Mouse (Mus musculus) liver, adult 2 months (tissue): ENCODE measurements around the gene Nsun2. TPM values are rescaled to one million over a fixed set of nuclear protein-coding genes. Genes with fewer than 3 reads are reported as not detected.

Source experiments
- DNase-seq: peaks from one replicate; pipeline ENCODE4 v3.0.0-alpha.2; 2011; ENCODE audit warnings: low read depth, low spot score; ENCODE audit errors: extremely low read depth
- H3K27ac ChIP-seq: fragments of 200-500 bp; replicated peaks from 2 replicates; pipeline ENCODE4 v1.5.1; 2012; ENCODE audit warnings: low read depth, mild to moderate bottlenecking, control low read depth, inconsistent platforms, low read length; ENCODE audit not compliant: insufficient read depth
- H3K27me3 ChIP-seq: fragments of 200-500 bp; 2 replicates; pipeline ENCODE4 v1.6.1; 2012; ENCODE audit warnings: mild to moderate bottlenecking, moderate library complexity, low read length, inconsistent platforms; ENCODE audit not compliant: control insufficient read depth, insufficient read depth
- H3K36me3 ChIP-seq: fragments of 200-500 bp; 2 replicates; pipeline ENCODE4 v1.6.1; 2012; ENCODE audit warnings: low read length, inconsistent platforms; ENCODE audit not compliant: control insufficient read depth, insufficient read depth
- H3K4me1 ChIP-seq: fragments of 200-500 bp; 2 replicates; pipeline ENCODE4 v1.6.1; 2011; ENCODE audit warnings: low read length; ENCODE audit not compliant: control insufficient read depth, insufficient read depth
- H3K4me3 ChIP-seq: fragments of 200-500 bp; 2 replicates; pipeline ENCODE4 v1.5.1; 2011; ENCODE audit warnings: low read depth, mild to moderate bottlenecking, control low read depth, low read length, moderate library complexity; ENCODE audit not compliant: insufficient read depth
- H3K79me2 ChIP-seq: fragments of 200-500 bp; 2 replicates; pipeline ENCODE4 v1.6.1; 2012; ENCODE audit warnings: inconsistent platforms, mild to moderate bottlenecking, low read length, moderate library complexity; ENCODE audit not compliant: control insufficient read depth, insufficient read depth
- H3K9ac ChIP-seq: fragments of 200-500 bp; 2 replicates; pipeline ENCODE4 v1.6.1; 2012; ENCODE audit warnings: low read depth, mild to moderate bottlenecking, control low read depth, inconsistent platforms, low read length
- CTCF ChIP-seq: fragments of 200-500 bp; IDR thresholded peaks from 2 replicates; pipeline ENCODE4 v1.5.1; 2011; ENCODE audit warnings: low read depth, low read length, control low read depth
- POLR2A ChIP-seq: fragments of 200-500 bp; IDR thresholded peaks from 2 replicates; pipeline ENCODE4 v1.6.1; 2011; ENCODE audit warnings: low read length, control low read depth; ENCODE audit not compliant: insufficient read depth; ENCODE audit errors: extremely low read depth
- WGBS: fragments of 180-500 bp; shearing (Covaris S2); methylation state at CpG from one replicate; pipeline ENCODE4 v1.1.7; 2018; 5-methylcytosine and 5-hydroxymethylcytosine counted together
- polyA plus RNA-seq: library from polyadenylated mRNA; depleted of rRNA; stranded (reverse); fragments of >200 nt; gene quantifications from 2 replicates; pipeline ENCODE4 v1.2.3, GENCODE M21; 2012
- total RNA-seq: library from RNA; depleted of rRNA; stranded (reverse); fragments of >200 nt; gene quantifications from 2 replicates; pipeline ENCODE4 v1.2.3, GENCODE M21; 2014

The Nsun2 gene
- total and polyA plus RNA-seq, 2 experiments = 48.3 to 74.1 TPM

- H3K27me3 ChIP-seq = no peaks in the 10 kb centered on the region
- peak; percentile 98 for DNase-seq
- WGBS = 22% methylated on average over 9 of the region's 9 CpGs
- no peaks in the 10 kb centered on the region for H3K36me3 ChIP-seq
- H3K4me1 ChIP-seq = peaks cover 6% of the 10 kb centered on the region
- H3K9ac ChIP-seq = peak overlapping the region; percentile 9
- TF ChIP-seq POLR2A (no peak), CTCF (peak; percentile 34)
- no peak overlapping the region for H3K4me3 ChIP-seq
- peak overlapping the region; percentile 77 for H3K27ac ChIP-seq
- no peaks in the 10 kb centered on the region for H3K79me2 ChIP-seq
Measured at GRCm38 (mm10) chr13:69569201-69569600, 35.7 kb downstream of the Nsun2 start.

- no peak overlapping the region for H3K9ac ChIP-seq
- TF ChIP-seq CTCF (no peak), POLR2A (no peak)
- 0 out of 2 replicates have a peak, but pooled peaks cover 3% of the 10 kb centered on the region for H3K36me3 ChIP-seq
- H3K27me3 ChIP-seq = no peaks in the 10 kb centered on the region
- no peak overlapping the region for H3K27ac ChIP-seq
- H3K4me1 ChIP-seq = peaks cover 9% of the 10 kb centered on the region; the same call in 1 of the 2 replicates
- no peak for DNase-seq
- no peaks in the 10 kb centered on the region for H3K79me2 ChIP-seq
- H3K4me3 ChIP-seq = no peak overlapping the region
- 89% methylated on average over 3 of the region's 3 CpGs for WGBS
Measured at GRCm38 (mm10) chr13:69572594-69572993, 39.0 kb downstream of the Nsun2 start.

- no peak for DNase-seq
- Histone ChIP-seq H3K9ac (no peak overlapping the region), H3K36me3 (0 out of 2 replicates have a peak, but pooled peaks cover 3% of the 10 kb centered on the region), H3K27ac (peak overlapping the region; percentile 17; the same call in 1 of the 2 replicates), H3K4me3 (no peak overlapping the region), H3K79me2 (no peaks in the 10 kb centered on the region), H3K4me1 (peaks cover 8% of the 10 kb centered on the region), H3K27me3 (no peaks in the 10 kb centered on the region)
- 75% methylated on average over 11 of the region's 11 CpGs for WGBS
- TF ChIP-seq POLR2A = no peak
- TF ChIP-seq CTCF = no peak
Measured at GRCm38 (mm10) chr13:69576676-69577075, 43.1 kb downstream of the Nsun2 start.

- no peaks in the 10 kb centered on the region for H3K27me3 ChIP-seq
- no peak for TF ChIP-seq POLR2A
- TF ChIP-seq CTCF = no peak
- DNase-seq = peak; percentile 97
- H3K27ac ChIP-seq = peak overlapping the region; percentile 84
- H3K9ac ChIP-seq = peak overlapping the region; percentile 24; the same call in 1 of the 2 replicates
- H3K79me2 ChIP-seq = no peaks in the 10 kb centered on the region
- 26% methylated on average over 16 of the region's 16 CpGs for WGBS
- no peak overlapping the region for H3K4me3 ChIP-seq
- H3K4me1 ChIP-seq = peaks cover 12% of the 10 kb centered on the region
- H3K36me3 ChIP-seq = 0 out of 2 replicates have a peak, but pooled peaks cover 3% of the 10 kb centered on the region
Measured at GRCm38 (mm10) chr13:69577181-69577834, 43.8 kb downstream of the Nsun2 start.

GRCm38 (mm10) chr13:69582411-69582810 lies 48.9 kb downstream of the Nsun2 start:
- peaks cover 5% of the 10 kb centered on the region; the same call in 1 of the 2 replicates for H3K36me3 ChIP-seq
- H3K9ac ChIP-seq = no peak overlapping the region
- H3K27ac ChIP-seq = peak overlapping the region; percentile 69
- H3K4me1 ChIP-seq = peaks cover 18% of the 10 kb centered on the region
- no peaks in the 10 kb centered on the region for H3K27me3 ChIP-seq
- no peaks in the 10 kb centered on the region for H3K79me2 ChIP-seq
- peak; percentile 97 for DNase-seq
- WGBS = 21% methylated on average over 6 of the region's 6 CpGs
- H3K4me3 ChIP-seq = no peak overlapping the region
- no peak for TF ChIP-seq CTCF

GRCm38 (mm10) chr13:69583591-69583990 lies 50.0 kb downstream of the Nsun2 start:
- H3K4me3 ChIP-seq = no peak overlapping the region
- H3K79me2 ChIP-seq = no peaks in the 10 kb centered on the region
- H3K36me3 ChIP-seq = peaks cover 5% of the 10 kb centered on the region; the same call in 1 of the 2 replicates
- H3K4me1 ChIP-seq = peaks cover 14% of the 10 kb centered on the region
- WGBS = 45% methylated on average over 6 of the region's 6 CpGs
- no peak overlapping the region for H3K9ac ChIP-seq
- TF ChIP-seq POLR2A (no peak), CTCF (no peak)
- peak; percentile 75 for DNase-seq
- peak overlapping the region; percentile 60; the same call in 1 of the 2 replicates for H3K27ac ChIP-seq
- H3K27me3 ChIP-seq = no peaks in the 10 kb centered on the region
